Mouse (Mus musculus): ENCODE results near the gene 1700001K19Rik.

GRCm38 (mm10) chr12:110711270-110711669, 28.9 kb upstream of the 1700001K19Rik start:
- TF ChIP-seq CTCF (IDR thresholded peaks at IDR 0.05; ENCODE audit: extremely low read depth, insufficient read length, insufficient replicate concordance, low read depth, low read length) (no peak), POLR2A (IDR thresholded peaks at IDR 0.05; ENCODE audit: low read depth, low read length) (no peak)
